Mouse (Mus musculus) liver, postnatal 0 days (tissue): Measurements from ENCODE around the gene Tarbp1. TPM values are rescaled to one million over a fixed set of nuclear protein-coding genes. Genes with fewer than 3 reads are reported as not detected.
"Not testable (repeated sequence)": the region's sequence is repeated elsewhere in the genome, so short reads cannot be mapped to it uniquely, and the experiment has no call there.

Experiments used
- ATAC-seq: fragments of 200-750 bp; cut with Nextera tagmentation; 2 replicates; pipeline ENCODE4 v1.8.0; 2017; ENCODE audit warnings: mild to moderate bottlenecking, moderate library complexity
- DNase-seq: peaks from one replicate; pipeline ENCODE4 v3.0.0-alpha.2; 2016
- H3K27ac ChIP-seq: fragments of 300-500 bp; sonication (generic); 2 replicates; pipeline ENCODE4 v1.5.1; 2014; ENCODE audit warnings: antibody characterized with exemption, moderate library complexity, mild to moderate bottlenecking, low read depth
- H3K27me3 ChIP-seq: fragments of 300-500 bp; sonication (generic); 2 replicates; pipeline ENCODE4 v1.6.1; 2014; ENCODE audit warnings: low read length, control low read depth, mixed read lengths; ENCODE audit not compliant: insufficient read depth
- H3K36me3 ChIP-seq: fragments of 300-500 bp; sonication (generic); replicated peaks from 2 replicates; pipeline ENCODE4 v1.6.1; 2014; ENCODE audit warnings: mild to moderate bottlenecking, control low read depth, low read length, moderate library complexity, mixed read lengths; ENCODE audit not compliant: insufficient read depth
- H3K4me1 ChIP-seq: fragments of 300-500 bp; sonication (generic); 2 replicates; pipeline ENCODE4 v1.6.1; 2014; ENCODE audit warnings: antibody characterized with exemption, mild to moderate bottlenecking, control low read depth; ENCODE audit not compliant: insufficient read depth
- H3K4me2 ChIP-seq: fragments of 300-500 bp; sonication (generic); 2 replicates; pipeline ENCODE4 v1.6.1; 2014; ENCODE audit warnings: low read depth, mild to moderate bottlenecking, low read length, moderate library complexity, mixed read lengths
- H3K4me3 ChIP-seq: fragments of 300-500 bp; sonication (generic); 2 replicates; pipeline ENCODE4 v1.5.1; 2014; ENCODE audit warnings: low read depth, low read length
- H3K9ac ChIP-seq: fragments of 300-500 bp; sonication (generic); replicated peaks from 2 replicates; pipeline ENCODE4 v1.6.1; 2014; ENCODE audit warnings: mild to moderate bottlenecking, moderate library complexity
- H3K9me3 ChIP-seq: fragments of 300-500 bp; sonication (generic); 2 replicates; pipeline ENCODE4 v1.6.1; 2016; ENCODE audit warnings: mild to moderate bottlenecking, control low read depth, low read length, mixed read lengths
- CTCF ChIP-seq: sonication (generic); IDR thresholded peaks from 2 replicates; pipeline ENCODE4 v1.5.1; 2016; ENCODE audit warnings: antibody characterized with exemption, low read depth
- EP300 ChIP-seq: IDR thresholded peaks from 2 replicates; pipeline ENCODE4 v1.6.1; 2016; ENCODE audit warnings: antibody characterized with exemption, low read depth, mild to moderate bottlenecking
- WGBS: fragments of 180-500 bp; shearing (Covaris S2); extraction: QIAGEN DNeasy Blood & Tissue Kit; methylation state at CpG from one replicate; pipeline ENCODE4 v1.1.7; 2014; ENCODE audit not compliant: insufficient replicate concordance; 5-methylcytosine and 5-hydroxymethylcytosine counted together
- polyA plus RNA-seq: library from polyadenylated mRNA; unstranded; fragments of >200 nt; fragmentation: Nextera tagmentation; extraction: Ambion mirVana; gene quantifications from 2 replicates; pipeline ENCODE4 v1.2.1, GENCODE M21; 2015

Tarbp1 gene
- polyA plus RNA-seq, 1 experiment from 2014 or later = 1.1 TPM

DNA sequence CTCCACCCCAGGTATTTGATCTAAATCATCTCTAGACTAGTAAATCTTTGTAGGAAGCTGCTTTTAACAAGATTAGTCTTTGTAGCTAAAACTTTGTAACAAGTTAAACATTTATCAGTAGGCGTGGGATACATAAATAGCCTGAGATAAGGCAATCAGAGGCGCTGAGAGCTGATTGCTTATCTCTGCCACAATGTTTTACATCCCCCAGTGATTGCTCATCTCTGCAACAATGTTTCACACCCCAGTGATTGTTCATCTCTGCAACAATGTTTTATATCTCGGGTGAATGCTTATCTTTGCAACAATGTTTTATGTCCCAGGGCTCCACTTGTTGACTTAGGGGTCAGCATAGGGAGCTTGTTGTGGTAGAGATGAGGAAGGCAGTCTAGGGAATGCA, 3.8 kb upstream of the Tarbp1 start:
- TF ChIP-seq EP300 (no peak), CTCF (no peak)
- H3K36me3 ChIP-seq = no peaks in the 10 kb centered on the region
- H3K27me3 ChIP-seq = no peaks in the 10 kb centered on the region
- DNase-seq (no peak), ATAC-seq (no peak)
- peaks cover 4% of the 10 kb centered on the region; the same call in 1 of the 2 replicates for H3K4me1 ChIP-seq
- H3K27ac ChIP-seq = no peak overlapping the region
- no peak overlapping the region for H3K4me3 ChIP-seq
- no peak overlapping the region for H3K4me2 ChIP-seq
- H3K9ac ChIP-seq = no peak overlapping the region
- WGBS = 27% methylated on average over 3 of the region's 3 CpGs
- no peaks in the 10 kb centered on the region for H3K9me3 ChIP-seq

DNA sequence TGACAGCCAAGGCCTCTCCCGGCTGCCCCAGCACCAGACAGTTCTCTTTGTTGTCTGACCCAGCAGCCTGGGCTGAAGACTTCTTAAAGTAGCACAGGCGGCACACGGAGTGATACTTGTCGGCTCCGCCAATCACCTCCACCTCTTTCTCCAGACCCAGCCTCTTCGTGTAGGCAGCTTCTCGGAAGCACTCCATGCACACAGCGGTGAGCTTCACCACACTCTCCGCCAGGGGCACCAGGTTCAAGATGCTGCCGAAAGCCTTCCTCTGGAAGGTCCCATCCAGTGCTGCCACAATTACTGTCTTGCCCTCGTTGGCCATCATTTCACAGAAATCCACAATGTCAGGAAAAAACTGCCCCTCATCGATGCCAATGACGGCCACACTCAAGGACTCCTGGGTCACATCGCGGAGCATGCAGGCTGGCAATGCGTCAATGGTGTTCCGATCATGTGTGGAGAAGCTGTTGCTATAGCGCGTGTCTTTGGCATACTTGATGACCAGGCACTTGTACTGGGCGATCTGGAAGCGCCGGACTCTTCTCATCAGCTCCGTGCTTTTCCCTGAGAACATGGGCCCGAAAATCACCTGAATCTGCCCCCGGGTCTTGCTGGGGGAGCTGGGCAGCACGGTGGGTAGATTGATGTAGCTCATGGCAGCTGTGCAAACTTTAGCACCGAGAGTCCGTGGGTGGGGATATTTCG, 1.4 kb upstream of the Tarbp1 start:
- 0 out of 2 replicates have a peak, but pooled peaks have one; percentile 10 for TF ChIP-seq CTCF
- H3K9me3 ChIP-seq, H3K4me3 ChIP-seq, H3K27me3 ChIP-seq, ATAC-seq, H3K27ac ChIP-seq, H3K36me3 ChIP-seq, H3K4me2 ChIP-seq, H3K9ac ChIP-seq: not testable (repeated sequence)
- DNase-seq = peak; percentile 10
- H3K4me1 ChIP-seq = peaks cover 15% of the 10 kb centered on the region
- 51% methylated on average over 29 of the region's 29 CpGs for WGBS

DNA sequence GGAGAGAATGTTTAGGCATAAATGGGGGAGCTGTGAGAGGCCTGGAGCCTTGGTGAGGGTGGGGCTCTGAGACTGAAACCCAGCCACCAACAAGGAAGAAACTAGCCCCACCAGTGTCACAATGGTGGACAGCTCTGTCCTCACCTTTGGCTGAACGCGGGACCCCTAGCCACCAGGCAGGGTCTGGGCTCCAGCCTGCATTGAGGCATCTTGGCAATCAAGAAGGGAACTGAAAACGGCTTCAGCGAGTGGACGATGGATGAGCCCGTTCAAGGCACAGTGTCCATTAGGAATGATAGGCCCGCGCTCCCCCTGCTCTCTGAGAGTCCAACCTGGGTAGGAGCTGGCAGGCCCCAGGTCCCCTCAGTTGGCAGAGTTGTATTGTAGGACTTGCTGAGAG, 873 bp upstream of the Tarbp1 start:
- DNase-seq = peak; percentile 11
- not testable (repeated sequence) for H3K4me3 ChIP-seq, H3K9ac ChIP-seq, H3K4me2 ChIP-seq, H3K27me3 ChIP-seq, H3K9me3 ChIP-seq, H3K27ac ChIP-seq, H3K36me3 ChIP-seq, ATAC-seq
- peaks cover 15% of the 10 kb centered on the region for H3K4me1 ChIP-seq
- WGBS = 60% methylated on average over 8 of the region's 8 CpGs

DNA sequence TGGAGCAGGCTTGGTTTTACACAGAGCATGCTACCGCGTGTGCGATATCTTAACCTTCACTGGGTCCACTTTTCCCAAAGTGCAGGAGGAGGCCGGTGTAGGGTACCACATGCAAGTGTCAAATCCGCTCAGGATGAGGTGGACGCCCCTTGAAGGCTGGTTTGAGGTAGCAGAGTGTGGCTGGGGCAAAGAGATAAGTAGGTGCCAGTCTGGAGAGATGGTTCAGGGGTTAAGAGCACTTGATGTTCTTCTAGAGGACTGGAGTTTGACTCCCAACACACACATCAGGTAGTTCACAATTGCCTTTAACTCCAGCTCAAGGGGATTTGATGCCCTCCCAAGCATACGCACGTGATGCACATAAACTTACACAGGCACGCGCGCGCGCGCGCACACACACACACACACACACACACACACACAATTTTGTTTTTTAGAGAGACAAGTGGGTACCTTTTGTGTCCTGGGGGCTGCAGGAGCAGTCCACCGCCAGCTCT, 1.0 kb downstream of the Tarbp1 start:
- H3K36me3 ChIP-seq = peaks cover 5% of the 10 kb centered on the region; the same call in 1 of the 2 replicates
- WGBS = 9% methylated on average over 16 of the region's 16 CpGs
- peak; percentile 29; the same call in 1 of the 2 replicates for ATAC-seq
- peak overlapping the region; percentile 74 for H3K9ac ChIP-seq
- TF ChIP-seq CTCF (no peak), EP300 (no peak)
- peak overlapping the region; percentile 86 for H3K4me2 ChIP-seq
- no peaks in the 10 kb centered on the region for H3K9me3 ChIP-seq
- H3K27me3 ChIP-seq = no peaks in the 10 kb centered on the region
- H3K4me3 ChIP-seq = peak overlapping the region; percentile 83
- peak overlapping the region; percentile 57; the same call in 1 of the 2 replicates for H3K27ac ChIP-seq
- DNase-seq = peak; percentile 21
- H3K4me1 ChIP-seq = peaks cover 14% of the 10 kb centered on the region

DNA sequence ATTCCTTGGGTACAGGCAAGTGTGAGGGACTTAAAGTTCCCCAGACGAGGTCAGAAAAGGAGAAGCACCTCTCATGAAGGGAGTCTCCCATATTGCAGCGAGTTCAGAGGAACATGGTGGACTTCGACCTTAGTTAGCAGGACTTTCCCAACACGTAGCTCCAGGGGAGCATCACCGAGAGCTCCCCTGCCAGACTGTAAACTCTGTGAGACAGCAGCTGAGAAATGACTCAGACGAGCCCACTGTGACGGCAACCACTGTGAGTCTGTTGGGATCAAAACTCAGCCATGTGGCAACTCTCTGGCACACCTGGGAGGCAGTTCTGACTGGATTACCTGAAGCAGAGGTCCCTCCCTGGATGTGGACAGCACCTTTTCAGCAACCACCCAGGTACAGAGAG, 10.8 kb downstream of the Tarbp1 start:
- no peak overlapping the region for H3K9ac ChIP-seq
- H3K4me1 ChIP-seq = peaks cover 5% of the 10 kb centered on the region
- H3K4me3 ChIP-seq = no peak overlapping the region
- DNase-seq (peak; percentile 38), ATAC-seq (peak; percentile 85)
- no peak overlapping the region for H3K27ac ChIP-seq
- no peak for TF ChIP-seq CTCF
- no peak for TF ChIP-seq EP300
- no peak overlapping the region for H3K4me2 ChIP-seq
- peaks cover 34% of the 10 kb centered on the region for H3K36me3 ChIP-seq
- H3K27me3 ChIP-seq = no peaks in the 10 kb centered on the region
- no peaks in the 10 kb centered on the region for H3K9me3 ChIP-seq
- WGBS = 62% methylated on average over 7 of the region's 7 CpGs

DNA sequence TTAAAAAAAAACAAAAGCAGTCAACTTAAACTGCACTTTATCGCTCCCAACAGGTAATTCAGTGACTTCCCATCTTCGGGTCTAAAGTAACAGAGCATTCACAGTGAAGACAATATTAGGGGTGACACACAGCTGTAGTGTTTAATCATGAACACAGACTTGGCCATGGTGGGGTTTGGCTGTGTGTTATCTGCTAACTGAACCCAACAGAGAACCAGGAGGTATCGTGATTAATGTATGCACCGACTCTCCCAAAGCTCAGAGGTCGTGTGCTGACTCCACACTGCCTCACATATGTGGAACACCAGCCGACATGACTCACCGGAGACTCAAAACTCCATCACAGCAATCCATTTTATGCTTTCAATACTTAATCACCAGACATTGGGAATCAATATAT, 13.1 kb downstream of the Tarbp1 start:
- no peak overlapping the region for H3K27ac ChIP-seq
- H3K36me3 ChIP-seq = peaks cover 33% of the 10 kb centered on the region
- DNase-seq (no peak), ATAC-seq (peak; percentile 32; the same call in 1 of the 2 replicates)
- no peak overlapping the region for H3K4me3 ChIP-seq
- TF ChIP-seq EP300 = no peak
- TF ChIP-seq CTCF = no peak
- WGBS = 68% methylated on average over 7 of the region's 7 CpGs
- no peaks in the 10 kb centered on the region for H3K9me3 ChIP-seq
- peaks cover 5% of the 10 kb centered on the region for H3K4me1 ChIP-seq
- no peaks in the 10 kb centered on the region for H3K27me3 ChIP-seq
- no peak overlapping the region for H3K9ac ChIP-seq
- H3K4me2 ChIP-seq = no peak overlapping the region
